Mouse (Mus musculus) embryonic fibroblast, embryonic 13.5 days (primary cell): ENCODE results near the gene Arhgap8.

Experiments
- CTCF ChIP-seq: IDR thresholded peaks from 2 replicates; pipeline ENCODE4 v1.5.1; 2011; ENCODE audit warnings: mild to moderate bottlenecking, control low read depth, low read length, moderate library complexity, borderline replicate concordance; ENCODE audit not compliant: insufficient read depth
- POLR2A ChIP-seq: IDR thresholded peaks from 2 replicates; pipeline ENCODE4 v1.6.1; 2011; ENCODE audit warnings: low read depth, mild to moderate bottlenecking, control low read depth, low read length, moderate library complexity

DNA sequence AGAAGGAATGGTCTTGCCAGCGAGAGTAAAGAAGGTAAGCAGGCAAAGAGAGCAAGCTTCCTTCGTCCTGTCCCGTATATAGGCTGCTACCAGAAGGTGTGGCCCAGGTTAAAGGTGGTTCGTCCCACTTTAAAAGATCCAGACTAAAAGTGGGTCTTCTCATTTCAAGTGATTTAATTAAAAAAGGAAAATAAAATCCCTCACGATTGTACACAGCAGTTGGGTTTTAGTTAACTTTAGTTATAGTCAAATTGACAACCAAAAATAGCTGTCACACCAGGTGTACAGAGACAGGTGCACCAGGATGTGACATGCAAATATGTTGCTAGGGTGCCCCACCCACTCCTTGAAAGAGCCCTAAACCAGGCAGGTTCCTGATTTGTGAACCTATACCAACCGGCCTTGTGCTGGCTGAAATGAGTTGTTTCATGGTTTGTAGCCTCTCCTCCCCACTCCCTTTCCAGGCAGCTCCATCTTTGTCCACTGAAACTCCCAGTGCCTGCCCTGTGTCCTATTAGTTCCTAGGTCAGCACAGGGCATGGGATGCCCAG, 14.4 kb upstream of the Arhgap8 start:
- no peak for TF ChIP-seq POLR2A
- no peak for TF ChIP-seq CTCF
